Mouse (Mus musculus) skeletal muscle tissue, adult 2 months (tissue): Measurements from ENCODE around the gene Olfr543.
"Not testable (repeated sequence)": the region's sequence is repeated elsewhere in the genome, so short reads cannot be mapped to it uniquely, and the experiment has no call there.

Experiments
- DNase-seq: peaks from one replicate; pipeline ENCODE4 v3.0.0-alpha.2; 2012; ENCODE audit warnings: low read depth, low spot score

The Olfr543 gene

GRCm38 (mm10) chr7:102481579-102481978 is at the start of gene Olfr543:
Gene Olfr543 (minus strand): TSS chr7:102481679.
- DNase-seq: no peak

- no peak for DNase-seq
These were observed 47.6 kb upstream of the Olfr543 start for GRCm38 (mm10) chr7:102529052-102529451.

GRCm38 (mm10) chr7:102517051-102517335 is 35.5 kb upstream of the Olfr543 start:
- no peak for DNase-seq

- DNase-seq: no peak
These were observed 35.0 kb upstream of the Olfr543 start for GRCm38 (mm10) chr7:102516261-102517050.

GRCm38 (mm10) chr7:102514144-102514543 is 32.7 kb upstream of the Olfr543 start:
- no peak for DNase-seq

- DNase-seq: peak; percentile 32
These were observed 31.4 kb upstream of the Olfr543 start for GRCm38 (mm10) chr7:102512814-102513435.

GRCm38 (mm10) chr7:102511927-102512326 is 30.4 kb upstream of the Olfr543 start:
- no peak for DNase-seq

GRCm38 (mm10) chr7:102509726-102510125 is 28.2 kb upstream of the Olfr543 start:
- DNase-seq: no peak

- DNase-seq: no peak
These were observed 27.2 kb upstream of the Olfr543 start for GRCm38 (mm10) chr7:102508666-102509065.

- DNase-seq: no peak
These were observed 26.6 kb upstream of the Olfr543 start for GRCm38 (mm10) chr7:102508066-102508465.

GRCm38 (mm10) chr7:102506848-102507247 is 25.4 kb upstream of the Olfr543 start:
- DNase-seq: peak; percentile 46

- no peak for DNase-seq
These were observed 20.5 kb upstream of the Olfr543 start for GRCm38 (mm10) chr7:102501986-102502385.

GRCm38 (mm10) chr7:102499473-102499872 is 18.0 kb upstream of the Olfr543 start, which contains the start of gene Olfr545:
Gene Olfr545 (minus strand): TSS chr7:102499573.
- no peak for DNase-seq

GRCm38 (mm10) chr7:102494416-102494815 is 12.9 kb upstream of the Olfr543 start:
- DNase-seq: not testable (repeated sequence)

GRCm38 (mm10) chr7:102488161-102488560 is 6.7 kb upstream of the Olfr543 start, which contains the start of gene Olfr544:
Gene Olfr544 (minus strand): TSS chr7:102488313.
- DNase-seq: no peak

- DNase-seq: no peak
These were observed 4.6 kb upstream of the Olfr543 start for GRCm38 (mm10) chr7:102486105-102486504.

- not testable (repeated sequence) for DNase-seq
These were observed 3.3 kb upstream of the Olfr543 start for GRCm38 (mm10) chr7:102484766-102485165.

GRCm38 (mm10) chr7:102483665-102484064 is 2.2 kb upstream of the Olfr543 start:
- DNase-seq: no peak

- no peak for DNase-seq
These were observed 658 bp downstream of the Olfr543 start for GRCm38 (mm10) chr7:102480821-102481220.

- peak; percentile 3 for DNase-seq
These were observed 2.0 kb downstream of the Olfr543 start for GRCm38 (mm10) chr7:102479368-102480078.

- DNase-seq: no peak
These were observed 2.6 kb downstream of the Olfr543 start for GRCm38 (mm10) chr7:102478926-102479325.

GRCm38 (mm10) chr7:102478425-102478824 is 3.1 kb downstream of the Olfr543 start:
- no peak for DNase-seq
